Mouse (Mus musculus) gastrocnemius, adult 8-10 months (tissue): ENCODE results near the gene Ntrk1. TPM values are rescaled to one million over a fixed set of nuclear protein-coding genes. Genes with fewer than 3 reads are reported as not detected.

Experiments
- DNase-seq, 2 experiments: peaks; one replicate each; pipeline ENCODE4 v3.0.0; 2022; ENCODE audit warnings: low spot score in 2 of 2
- total RNA-seq, 4 experiments: library from RNA; stranded (reverse); gene quantifications; 2 replicates each; pipeline ENCODE4 v1.2.4; 2022

The Ntrk1 gene
- total RNA-seq, 4 experiments from 2014 or later = not detected

GRCm38 (mm10) chr3:87785626-87786214 is 9.2 kb downstream of the Ntrk1 start:
- no peak for DNase-seq

GRCm38 (mm10) chr3:87785156-87785555 is 9.8 kb downstream of the Ntrk1 start:
- no peak for DNase-seq

GRCm38 (mm10) chr3:87783282-87784023 is 11.5 kb downstream of the Ntrk1 start:
- DNase-seq = no peak

- no peak for DNase-seq
Observed at GRCm38 (mm10) chr3:87779086-87779485, 15.9 kb downstream of the Ntrk1 start.

- DNase-seq = no peak
Observed at GRCm38 (mm10) chr3:87778283-87778682, 16.7 kb downstream of the Ntrk1 start.

- no peak for DNase-seq
Observed at GRCm38 (mm10) chr3:87771088-87771487, 23.9 kb downstream of the Ntrk1 start.

- DNase-seq = no peak
Observed at GRCm38 (mm10) chr3:87770280-87770679, 24.7 kb downstream of the Ntrk1 start.

- DNase-seq = no peak
Observed at GRCm38 (mm10) chr3:87769506-87769905, 25.5 kb downstream of the Ntrk1 start.

- DNase-seq = peak; percentile 63 to 76
Observed at GRCm38 (mm10) chr3:87768844-87769243, 26.1 kb downstream of the Ntrk1 start.

- no peak for DNase-seq
Observed at GRCm38 (mm10) chr3:87768431-87768830, 26.5 kb downstream of the Ntrk1 start.

GRCm38 (mm10) chr3:87767764-87768163 is 27.2 kb downstream of the Ntrk1 start:
- no peak for DNase-seq

GRCm38 (mm10) chr3:87766284-87766667 is 28.7 kb downstream of the Ntrk1 start:
- DNase-seq = no peak

GRCm38 (mm10) chr3:87765631-87766283 is 29.2 kb downstream of the Ntrk1 start:
- DNase-seq = no peak

GRCm38 (mm10) chr3:87765091-87765490 is 29.9 kb downstream of the Ntrk1 start:
- DNase-seq = no peak

GRCm38 (mm10) chr3:87764506-87764905 is 30.5 kb downstream of the Ntrk1 start:
- no peak for DNase-seq

GRCm38 (mm10) chr3:87763683-87764289 is 31.2 kb downstream of the Ntrk1 start:
- DNase-seq = peak; percentile 35 to 61

- no peak for DNase-seq
Observed at GRCm38 (mm10) chr3:87763202-87763601, 31.8 kb downstream of the Ntrk1 start.

- no peak for DNase-seq
Observed at GRCm38 (mm10) chr3:87761408-87762375, 33.3 kb downstream of the Ntrk1 start.

- no peak for DNase-seq
Observed at GRCm38 (mm10) chr3:87758641-87759040, 36.3 kb downstream of the Ntrk1 start.

- DNase-seq = no peak
Observed at GRCm38 (mm10) chr3:87756488-87756887, 38.5 kb downstream of the Ntrk1 start.

- peak; percentile 75 to 78 for DNase-seq
Observed at GRCm38 (mm10) chr3:87755964-87756363, 39.0 kb downstream of the Ntrk1 start.
